In the genomic region with DNA sequence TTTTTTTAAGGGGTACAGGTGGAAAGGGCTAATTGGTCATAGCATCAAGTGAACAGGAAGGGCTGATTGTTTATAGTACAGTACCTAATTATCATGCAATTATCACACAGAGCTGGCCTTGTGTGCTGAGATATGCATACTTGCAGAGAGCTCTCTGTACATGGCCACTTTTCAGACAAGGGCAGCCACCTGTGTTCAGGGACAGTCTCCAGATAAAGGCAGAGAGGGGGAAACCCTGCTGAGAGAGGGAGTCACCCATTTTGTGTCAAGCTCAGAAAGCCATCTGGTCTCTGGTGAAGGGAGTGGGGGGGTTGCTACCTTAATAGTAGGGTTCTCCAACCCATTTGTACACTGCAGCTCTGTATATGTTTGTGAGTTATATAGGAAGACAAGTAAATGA, we compare ENCODE assay signal across 23 mouse cellular contexts.
DNase-seq lines count a peak whose midpoint lies in the region; TF ChIP-seq lines count a peak whose summit lies in the region.
"Had no signal": no experiment of that assay in that cellular context is flagged by ENCODE, and none has a peak within 500 bp of the region (broad histone marks: within the 10 kb centered on the region; RNA-seq: fewer than 3 reads in every experiment).

No protein-coding gene starts in this region.

- 0 out of 2 replicates have a peak, but pooled peaks cover 3% of the 10 kb centered on the region for H3K9me3 ChIP-seq in ES-Bruce4 (replicated peaks; ENCODE audit: control insufficient read depth, insufficient read depth, low read length, poor library complexity, severe bottlenecking)
- H3K9me3 ChIP-seq: forebrain, embryonic 12.5 days; heart, embryonic 15.5 days; limb, embryonic 12.5 days; liver, embryonic 15.5 days had no signal

- no peaks in the 10 kb centered on the region for H3K36me3 ChIP-seq in ES-Bruce4 (ENCODE audit: control insufficient read depth, insufficient read depth, low read length, poor library complexity, severe bottlenecking)
- H3K36me3 ChIP-seq: forebrain, embryonic 12.5 days; heart, embryonic 15.5 days; limb, embryonic 12.5 days; liver, embryonic 15.5 days had no signal

- no peaks in the 10 kb centered on the region for H3K27me3 ChIP-seq in ES-Bruce4 (ENCODE audit: control insufficient read depth, insufficient read depth, low read length, poor library complexity, severe bottlenecking)
- no peaks in the 10 kb centered on the region for H3K27me3 ChIP-seq in cerebellum, adult 2 months (ENCODE audit: control insufficient read depth, insufficient read depth, low read length)
- H3K27me3 ChIP-seq: forebrain, embryonic 12.5 days; heart, embryonic 15.5 days; limb, embryonic 12.5 days; liver, embryonic 15.5 days had no signal

- DNase-seq in ZHBTc4 (ENCODE audit: low read depth, low spot score) = peak; percentile 44
- peak; percentile 40 to 77 for DNase-seq in cerebellum, adult 2 months
- peak; percentile 28 to 52 for DNase-seq in cerebellum, postnatal 25 days
- DNase-seq in gastrocnemius, adult 18-20 months (ENCODE audit: low spot score) = no peak
- DNase-seq in left cerebral cortex, adult 11 months (ENCODE audit: low spot score) = no peak
- no peak for DNase-seq in left cerebral cortex, adult 8-10 months (ENCODE audit: low spot score in 2 of 2)
- DNase-seq: adrenal gland, postnatal 10 days; gastrocnemius, postnatal 14 days; kidney, adult 8-10 months; kidney, postnatal 4 days; lung, embryonic 14.5 days; lung, postnatal 14 days; midbrain, embryonic 14.5 days; right cerebral cortex, adult 18-20 months; thymus, adult 2 months; thymus, postnatal 36 days had no signal

- H3K4me3 ChIP-seq in ES-Bruce4 (ENCODE audit: low read depth, low read length) = no peak overlapping the region
- H3K4me3 ChIP-seq in cerebellum, adult 2 months (replicated peaks; ENCODE audit: insufficient read depth, low read depth, low read length) = no peak overlapping the region
- H3K4me3 ChIP-seq: erythroblast, embryonic 14.5 days; forebrain, embryonic 12.5 days; heart, embryonic 15.5 days; limb, embryonic 12.5 days; liver, embryonic 15.5 days had no signal

- no peak overlapping the region for H3K27ac ChIP-seq in ES-Bruce4 (ENCODE audit: insufficient read depth, low read length)
- H3K27ac ChIP-seq in cerebellum, adult 2 months (ENCODE audit: insufficient read depth, low read length) = no peak overlapping the region
- H3K27ac ChIP-seq: forebrain, embryonic 12.5 days; heart, embryonic 15.5 days; kidney, postnatal 0 days; limb, embryonic 12.5 days; liver, embryonic 15.5 days had no signal

- TF ChIP-seq POLR2A in ES-Bruce4 (IDR thresholded peaks at IDR 0.05; ENCODE audit: insufficient read depth, low read length) = no peak
- no peak for TF ChIP-seq POLR2A in cerebellum, adult 2 months (IDR thresholded peaks at IDR 0.05; ENCODE audit: borderline replicate concordance, insufficient read depth, low read length)

- no peak for TF ChIP-seq CTCF in ES-Bruce4 (IDR thresholded peaks at IDR 0.05; ENCODE audit: low read depth, low read length)
- no peak for TF ChIP-seq CTCF in cerebellum, adult 2 months (IDR thresholded peaks at IDR 0.05; ENCODE audit: borderline replicate concordance, insufficient read depth, low read depth, low read length)

- no peak overlapping the region for H3K9ac ChIP-seq in ES-Bruce4 (ENCODE audit: low read depth, poor library complexity, severe bottlenecking)
- H3K9ac ChIP-seq: forebrain, embryonic 12.5 days; heart, embryonic 15.5 days; limb, embryonic 12.5 days; liver, embryonic 15.5 days; lung, embryonic 14.5 days had no signal

- no peaks in the 10 kb centered on the region for H3K4me1 ChIP-seq in ES-Bruce4 (ENCODE audit: control insufficient read depth, insufficient read depth, low read length)
- peaks cover 3% of the 10 kb centered on the region; the same call in 1 of the 2 replicates for H3K4me1 ChIP-seq in cerebellum, adult 2 months (ENCODE audit: control insufficient read depth, insufficient read depth, low read length)
- H3K4me1 ChIP-seq: forebrain, embryonic 12.5 days; heart, embryonic 15.5 days; limb, embryonic 12.5 days; liver, embryonic 15.5 days had no signal

- TF ChIP-seq EP300 in ES-Bruce4 (IDR thresholded peaks at IDR 0.05; ENCODE audit: insufficient read depth, low read depth, low read length) = peak; percentile 51; the same call in 1 of the 2 replicates

Comparison
In these comparisons a context has a peak if more than half of its experiments do, and no peak if none do; other contexts are left out.
1. DNase-seq: peak in ZHBTc4 (single experiment), cerebellum, adult 2 months (2 of 2) and cerebellum, postnatal 25 days (2 of 2); none in gastrocnemius, adult 18-20 months (single experiment), left cerebral cortex, adult 11 months (single experiment) and left cerebral cortex, adult 8-10 months (0 of 2).